23 mouse cellular contexts compared by ENCODE assay signal in genomic region chr14:53832553-53832952, GRCm38 (mm10).
DNase-seq lines count a peak whose midpoint lies in the region; ATAC-seq lines count a peak whose summit lies in the region.
"Had no signal": no experiment of that assay in that cellular context is flagged by ENCODE, and none has a peak within 500 bp of the region (broad histone marks: within the 10 kb centered on the region; RNA-seq: fewer than 3 reads in every experiment).

No protein-coding gene starts in this region.

- H3K4me2 ChIP-seq in hindbrain, embryonic 14.5 days (replicated peaks): no peak overlapping the region
- H3K4me2 ChIP-seq: forebrain, embryonic 13.5 days; hindbrain, embryonic 12.5 days; intestine, embryonic 15.5 days had no signal

- H3K4me1 ChIP-seq in hindbrain, embryonic 14.5 days (replicated peaks; ENCODE audit: control insufficient read depth, insufficient read depth, low read length): no peaks in the 10 kb centered on the region
- H3K4me1 ChIP-seq: embryonic facial prominence, embryonic 10.5 days; forebrain, embryonic 13.5 days; hindbrain, embryonic 12.5 days; intestine, embryonic 15.5 days had no signal

- DNase-seq in frontal cortex, adult 2 months (ENCODE audit: extremely low spot score in 1 of 2, low spot score in 1 of 2): peak; percentile 8 to 29
- no peak for DNase-seq in frontal cortex, postnatal 25 days (ENCODE audit: low spot score in 2 of 2)
- DNase-seq in right cerebral cortex, adult 18-20 months: peak; percentile 3
- no peak for DNase-seq in right cerebral cortex, postnatal 4 days
- peak; percentile 11 for DNase-seq in ES-CJ7 (ENCODE audit: low read depth, low spot score)
- DNase-seq in brain, adult 2 months (ENCODE audit: low read depth, low spot score): peak; percentile 23
- no peak for DNase-seq in hindbrain, embryonic 14.5 days (ENCODE audit: low spot score)
- DNase-seq: adrenal gland, adult 2 months; adrenal gland, postnatal 25 days; cerebellum, adult 2 months; cerebellum, postnatal 10 days; forebrain, postnatal 0 days; gastrocnemius, postnatal 36 days; heart, adult 11 months; heart, postnatal 10 days; heart, postnatal 4 days had no signal

- H3K9me3 ChIP-seq in hindbrain, embryonic 14.5 days (ENCODE audit: control insufficient read depth, low read length): no peaks in the 10 kb centered on the region
- H3K9me3 ChIP-seq: embryonic facial prominence, embryonic 10.5 days; forebrain, embryonic 13.5 days; G1E; hindbrain, embryonic 12.5 days; intestine, embryonic 15.5 days had no signal

- H3K27me3 ChIP-seq in hindbrain, embryonic 14.5 days (ENCODE audit: control insufficient read depth, insufficient read depth, low read length): no peaks in the 10 kb centered on the region
- H3K27me3 ChIP-seq: forebrain, embryonic 13.5 days; hindbrain, embryonic 12.5 days; intestine, embryonic 15.5 days had no signal

- H3K27ac ChIP-seq in hindbrain, embryonic 14.5 days: no peak overlapping the region
- H3K27ac ChIP-seq: embryonic facial prominence, embryonic 10.5 days; forebrain, embryonic 13.5 days; hindbrain, embryonic 12.5 days; hindbrain, postnatal 0 days; intestine, embryonic 15.5 days had no signal

- no peaks in the 10 kb centered on the region for H3K36me3 ChIP-seq in hindbrain, embryonic 14.5 days (replicated peaks; ENCODE audit: control insufficient read depth, insufficient read depth)
- H3K36me3 ChIP-seq: embryonic facial prominence, embryonic 10.5 days; G1E; hindbrain, embryonic 12.5 days; intestine, embryonic 15.5 days had no signal

- ATAC-seq in hindbrain, embryonic 14.5 days (ENCODE audit: low FRiP score): no peak
- no peak for ATAC-seq in inflammation-experienced regulatory T-cells, adult 6 months
- ATAC-seq: forebrain, embryonic 13.5 days; forebrain, postnatal 0 days; hindbrain, postnatal 0 days; intestine, embryonic 15.5 days had no signal

- WGBS in hindbrain, embryonic 14.5 days: 90% methylated on average over 3 of the region's 3 CpGs

- H3K4me3 ChIP-seq in hindbrain, embryonic 14.5 days (replicated peaks; ENCODE audit: low read length): no peak overlapping the region
- H3K4me3 ChIP-seq: embryonic facial prominence, embryonic 10.5 days; forebrain, embryonic 13.5 days; hindbrain, embryonic 12.5 days; intestine, embryonic 15.5 days had no signal

- no peak overlapping the region for H3K9ac ChIP-seq in hindbrain, embryonic 14.5 days
- H3K9ac ChIP-seq: forebrain, embryonic 13.5 days; forebrain, postnatal 0 days; hindbrain, embryonic 12.5 days; intestine, embryonic 15.5 days had no signal

Comparison
In these comparisons a context has a peak if more than half of its experiments do, and no peak if none do; other contexts are left out.
1. DNase-seq: peak in frontal cortex, adult 2 months (2 of 2), right cerebral cortex, adult 18-20 months (single experiment), ES-CJ7 (single experiment) and brain, adult 2 months (single experiment); none in frontal cortex, postnatal 25 days (0 of 2), right cerebral cortex, postnatal 4 days (single experiment) and hindbrain, embryonic 14.5 days (single experiment).